Mouse (Mus musculus) cerebellum, adult 2 months (tissue): ENCODE measurements around the gene Wwc2. TPM values are rescaled to one million over a fixed set of nuclear protein-coding genes. Genes with fewer than 3 reads are reported as not detected.

ENCODE experiments used
- DNase-seq, 2 experiments: peaks; one replicate each; pipeline ENCODE4 v3.0.0; 2021
- H3K27ac ChIP-seq: fragments of 200-500 bp; 2 replicates; pipeline ENCODE4 v1.5.1; 2012; ENCODE audit warnings: low read length, control low read depth, inconsistent platforms; ENCODE audit not compliant: insufficient read depth
- H3K27me3 ChIP-seq: fragments of 200-500 bp; 2 replicates; pipeline ENCODE4 v1.6.1; 2012; ENCODE audit warnings: inconsistent platforms, mild to moderate bottlenecking, low read length, moderate library complexity; ENCODE audit not compliant: control insufficient read depth, insufficient read depth
- H3K4me1 ChIP-seq: fragments of 200-500 bp; 2 replicates; pipeline ENCODE4 v1.6.1; 2011; ENCODE audit warnings: low read length; ENCODE audit not compliant: control insufficient read depth, insufficient read depth
- H3K4me3 ChIP-seq: fragments of 200-500 bp; replicated peaks from 2 replicates; pipeline ENCODE3; 2011; ENCODE audit warnings: mild to moderate bottlenecking, low read depth, low read length, control low read depth; ENCODE audit not compliant: insufficient read depth
- CTCF ChIP-seq: fragments of 200-500 bp; IDR thresholded peaks from 2 replicates; pipeline ENCODE4 v1.5.1; 2011; ENCODE audit warnings: low read depth, mild to moderate bottlenecking, control low read depth, low read length, moderate library complexity, borderline replicate concordance; ENCODE audit not compliant: insufficient read depth
- POLR2A ChIP-seq: fragments of 200-500 bp; IDR thresholded peaks from 2 replicates; pipeline ENCODE4 v1.6.1; 2011; ENCODE audit warnings: low read length, control low read depth, borderline replicate concordance; ENCODE audit not compliant: insufficient read depth
- WGBS: fragments of 180-500 bp; shearing (Covaris S2); methylation state at CpG from one replicate; pipeline ENCODE4 v1.1.7; 2018; 5-methylcytosine and 5-hydroxymethylcytosine counted together
- polyA plus RNA-seq: library from polyadenylated mRNA; depleted of rRNA; stranded (reverse); fragments of >200 nt; gene quantifications from 2 replicates; pipeline ENCODE4 v1.2.3, GENCODE M21; 2012

Gene Wwc2
- polyA plus RNA-seq, 1 experiment, result 6.3 TPM

DNA sequence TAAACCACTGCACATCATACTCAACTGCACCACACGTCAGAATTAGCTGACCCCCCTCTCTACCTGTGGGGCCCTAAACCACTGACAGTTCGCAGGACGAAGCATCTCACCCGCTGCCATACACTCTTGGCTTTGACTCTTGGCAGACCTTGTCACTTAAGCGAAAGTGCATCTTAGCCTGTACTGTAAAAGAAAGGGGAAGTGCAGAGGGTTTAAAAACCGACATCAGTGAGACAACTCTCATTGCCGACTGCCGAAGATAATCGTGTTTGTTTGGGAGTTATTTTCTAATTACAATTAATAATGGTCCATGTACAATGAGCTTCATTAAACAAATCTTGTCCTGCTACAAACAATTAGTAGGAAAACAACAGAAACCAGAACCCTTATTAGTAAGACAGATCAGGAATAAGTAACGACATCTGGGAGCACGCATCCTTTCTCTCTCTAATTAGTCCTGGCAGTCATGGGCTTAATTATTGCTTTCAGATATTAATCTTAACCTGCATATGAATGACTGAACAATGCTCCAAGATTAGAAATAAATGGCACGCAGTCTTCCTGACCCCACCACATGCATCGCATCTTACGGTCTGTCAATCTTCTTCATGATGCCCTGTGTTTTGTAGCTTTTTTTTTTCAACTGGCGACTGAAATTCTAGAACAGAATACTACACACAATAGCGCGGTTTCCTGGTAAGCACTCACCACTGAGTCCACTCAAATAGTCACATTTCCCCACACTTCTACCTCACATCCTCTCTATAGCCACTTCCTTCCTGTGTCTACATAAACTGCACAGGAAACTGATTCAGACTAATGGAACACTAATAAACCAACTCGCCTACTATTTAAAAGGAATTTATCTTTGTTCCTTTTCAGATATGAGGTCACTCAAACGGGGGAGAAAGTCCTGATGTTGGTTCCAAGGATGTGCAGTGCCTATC, 42.8 kb downstream of the Wwc2 start:
- DNase-seq, result no peak
- H3K27me3 ChIP-seq, result no peaks in the 10 kb centered on the region
- no peak for TF ChIP-seq POLR2A
- TF ChIP-seq CTCF, result no peak
- 59% methylated on average over 19 of the region's 19 CpGs for WGBS
- H3K4me1 ChIP-seq, result no peaks in the 10 kb centered on the region
- H3K4me3 ChIP-seq, result no peak overlapping the region
- H3K27ac ChIP-seq, result no peak overlapping the region

DNA sequence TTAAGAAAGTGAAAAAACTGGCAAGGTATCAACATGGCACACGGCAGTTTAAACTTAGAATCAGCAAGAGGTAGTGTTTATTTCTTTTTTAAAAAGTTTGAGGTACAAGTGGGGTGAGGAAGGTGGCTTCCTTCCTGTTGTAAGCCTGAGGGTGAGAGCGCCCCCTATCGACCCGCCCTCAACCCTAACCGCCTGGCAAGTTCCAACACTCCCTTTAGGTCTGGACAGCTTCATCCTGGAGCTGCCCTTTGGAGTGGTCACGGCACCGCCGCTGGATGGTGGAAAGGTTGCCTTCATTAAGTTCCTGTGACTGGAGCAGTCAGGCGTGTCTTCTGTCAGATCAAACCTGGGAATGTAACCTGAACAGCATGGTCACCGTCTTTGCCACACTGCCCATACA, 47.7 kb downstream of the Wwc2 start:
- WGBS, result 65% methylated on average over 10 of the region's 10 CpGs
- DNase-seq, result no peak
- H3K4me1 ChIP-seq, result no peaks in the 10 kb centered on the region
- TF ChIP-seq CTCF (no peak), POLR2A (no peak)
- no peak overlapping the region for H3K27ac ChIP-seq
- no peaks in the 10 kb centered on the region for H3K27me3 ChIP-seq
- H3K4me3 ChIP-seq, result no peak overlapping the region

DNA sequence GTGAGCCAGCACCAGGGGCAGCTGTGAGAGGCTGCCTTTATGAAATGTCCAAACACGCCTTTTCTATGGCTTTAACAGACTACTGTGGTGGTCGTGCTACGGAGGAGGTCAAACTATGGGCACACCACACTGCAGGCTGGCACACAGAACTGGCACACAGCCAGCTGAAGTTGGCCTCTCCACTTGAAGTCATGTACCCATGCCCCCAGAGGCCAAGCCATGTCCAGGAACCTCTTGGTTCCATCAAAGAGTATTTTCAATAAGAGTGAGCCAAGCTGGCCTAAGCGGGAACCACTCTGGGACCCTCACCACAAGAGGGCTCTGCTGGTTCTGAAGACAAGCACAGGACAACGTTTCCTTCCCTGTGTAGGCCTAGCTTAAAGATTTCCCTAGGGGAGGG, 49.7 kb downstream of the Wwc2 start:
- WGBS, result 17% methylated on average over 5 of the region's 5 CpGs
- H3K4me1 ChIP-seq, result no peaks in the 10 kb centered on the region
- no peak overlapping the region for H3K27ac ChIP-seq
- H3K4me3 ChIP-seq, result no peak overlapping the region
- DNase-seq, result no peak
- TF ChIP-seq POLR2A (no peak), CTCF (no peak)
- no peaks in the 10 kb centered on the region for H3K27me3 ChIP-seq

DNA sequence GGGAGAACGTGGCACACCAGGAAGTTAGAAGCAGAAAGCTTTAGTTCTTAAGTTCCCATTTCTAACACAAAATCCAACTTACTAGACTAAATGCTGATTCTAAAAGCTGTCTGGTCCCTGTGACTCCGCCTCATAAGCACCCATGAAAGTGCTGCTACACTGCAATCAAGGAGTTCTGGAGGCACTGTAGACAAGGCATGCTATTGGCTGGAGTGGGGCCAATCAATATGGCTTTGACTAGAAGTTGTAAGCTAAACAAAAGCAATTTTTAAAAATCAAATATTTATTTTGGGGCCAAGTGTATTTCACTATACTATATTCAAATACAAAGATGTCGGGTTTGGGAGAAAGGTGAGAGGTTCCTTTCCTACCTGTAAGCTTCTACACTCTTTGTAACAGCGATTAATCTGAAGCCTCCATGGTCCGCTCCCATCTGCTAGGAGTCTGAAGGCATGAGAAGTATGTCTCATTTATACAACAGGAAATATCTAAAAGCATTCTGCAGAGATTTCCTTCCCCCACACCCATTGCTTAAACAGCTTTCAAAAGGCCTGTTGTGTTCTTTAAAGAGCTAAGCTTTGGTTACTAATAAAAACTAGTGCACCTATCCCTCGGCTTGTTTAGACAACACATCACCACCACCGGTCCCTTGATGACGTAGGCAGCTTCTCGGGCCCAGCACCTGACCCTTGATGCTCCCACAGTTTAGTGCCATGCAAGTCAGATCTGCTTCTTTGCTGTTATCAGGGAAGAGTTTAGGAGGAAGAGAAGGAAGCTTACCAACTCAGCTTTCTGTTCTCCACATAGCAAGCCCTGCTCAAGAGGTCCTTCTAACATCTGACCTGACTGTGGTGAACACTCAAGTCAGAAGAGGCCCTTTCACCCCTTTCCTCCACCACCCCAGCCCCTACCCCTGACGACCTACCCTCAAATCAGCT, 50.5 kb downstream of the Wwc2 start:
- TF ChIP-seq CTCF (no peak), POLR2A (no peak)
- Histone ChIP-seq H3K27me3 (no peaks in the 10 kb centered on the region), H3K27ac (no peak overlapping the region), H3K4me3 (no peak overlapping the region), H3K4me1 (no peaks in the 10 kb centered on the region)
- 86% methylated on average over 10 of the region's 10 CpGs for WGBS
- DNase-seq, result no peak

DNA sequence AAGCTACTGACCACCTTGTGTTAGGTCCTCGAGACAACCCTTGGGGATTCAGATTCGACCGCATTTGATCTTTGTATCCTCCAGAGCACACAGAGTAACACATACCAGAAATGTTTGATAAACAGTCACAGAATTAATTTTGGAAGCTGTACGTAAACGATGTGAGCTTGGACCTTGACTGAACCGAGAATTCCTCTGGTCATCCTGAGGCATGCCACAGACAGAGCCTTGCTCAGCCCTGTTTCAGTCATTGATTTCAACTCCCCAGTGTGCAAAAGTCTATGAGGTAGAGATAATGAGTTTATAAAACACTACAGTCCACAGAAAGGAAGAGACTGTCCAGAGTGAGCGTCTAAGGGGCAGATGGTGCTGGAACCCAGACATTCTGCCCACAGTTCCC, 51.5 kb downstream of the Wwc2 start:
- no peak overlapping the region for H3K4me3 ChIP-seq
- H3K27me3 ChIP-seq, result no peaks in the 10 kb centered on the region
- whole genome bisulfite sequencing, result 79% methylated on average over 7 of the region's 7 CpGs
- DNase-seq, result no peak
- no peak overlapping the region for H3K27ac ChIP-seq
- H3K4me1 ChIP-seq, result no peaks in the 10 kb centered on the region
- TF ChIP-seq CTCF (no peak), POLR2A (no peak)

DNA sequence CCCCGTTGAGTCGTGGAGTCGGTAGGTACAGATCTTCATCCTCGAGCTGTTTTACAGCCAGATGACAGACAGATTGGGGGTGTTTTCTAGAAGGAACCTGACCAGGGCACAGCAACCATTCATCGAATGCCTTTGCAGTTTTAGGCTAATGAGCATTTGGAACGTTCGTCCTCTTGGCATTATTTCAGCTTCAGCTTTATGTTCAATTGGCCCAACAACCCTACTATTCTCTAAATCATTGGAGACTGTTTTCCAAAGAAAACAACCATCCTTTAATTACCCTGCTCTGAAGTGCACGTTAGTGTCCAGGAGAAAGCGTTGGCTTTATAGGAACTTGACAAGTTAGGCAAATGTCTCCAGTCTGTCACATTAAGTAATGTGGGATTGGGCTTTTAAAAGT, 54.3 kb downstream of the Wwc2 start:
- no peak for DNase-seq
- no peaks in the 10 kb centered on the region for H3K27me3 ChIP-seq
- H3K27ac ChIP-seq, result no peak overlapping the region
- H3K4me3 ChIP-seq, result no peak overlapping the region
- no peaks in the 10 kb centered on the region for H3K4me1 ChIP-seq
- WGBS, result 28% methylated on average over 9 of the region's 9 CpGs
- TF ChIP-seq POLR2A (no peak), CTCF (no peak)

DNA sequence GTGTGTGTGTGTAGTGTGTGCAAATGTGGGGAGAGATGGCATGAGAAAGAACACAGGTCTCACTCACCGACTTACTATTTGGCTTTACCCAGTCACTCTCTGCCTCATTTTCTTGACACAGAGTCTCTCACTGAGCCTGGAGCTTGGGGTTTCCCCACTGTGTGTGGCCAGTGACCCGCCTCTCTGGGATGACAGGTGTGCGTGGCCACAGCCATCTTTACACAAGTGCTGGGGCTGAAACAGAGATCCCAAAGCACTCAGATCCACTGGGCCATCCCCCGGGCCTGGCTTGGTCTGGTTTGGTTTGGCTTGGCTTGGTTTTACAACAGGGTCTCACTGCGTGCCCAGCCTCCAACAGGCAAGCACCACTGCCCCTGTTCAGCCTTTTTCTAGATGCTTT, 55.3 kb downstream of the Wwc2 start:
- TF ChIP-seq CTCF (no peak), POLR2A (no peak)
- no peak for DNase-seq
- H3K4me3 ChIP-seq, result no peak overlapping the region
- no peaks in the 10 kb centered on the region for H3K27me3 ChIP-seq
- H3K4me1 ChIP-seq, result no peaks in the 10 kb centered on the region
- no peak overlapping the region for H3K27ac ChIP-seq
- 71% methylated on average over 5 of the region's 5 CpGs for WGBS
